In the genomic region with DNA sequence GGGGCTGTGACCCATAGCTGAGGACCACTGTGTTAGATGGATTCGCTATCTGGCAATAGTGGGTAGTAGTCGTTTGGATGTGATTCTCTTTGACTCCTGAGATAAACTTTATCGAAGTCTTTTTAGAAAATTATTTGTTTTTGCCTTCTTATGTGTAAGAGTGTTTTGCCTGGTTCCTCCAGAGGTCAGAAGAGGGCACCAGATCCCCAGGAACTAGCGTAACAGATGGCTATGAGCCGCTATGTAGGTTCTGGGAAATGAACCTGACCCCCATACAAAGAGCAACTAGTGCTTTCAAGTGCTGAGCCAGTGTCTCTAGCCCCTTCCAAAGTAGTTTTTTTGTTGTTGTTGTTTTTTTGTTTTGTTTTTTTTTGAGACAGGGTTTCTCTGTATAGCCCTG, we compare ENCODE assay signal across 13 mouse cellular contexts. TPM values are rescaled to one million over a fixed set of nuclear protein-coding genes. Genes with fewer than 3 reads are reported as not detected.
DNase-seq lines count a peak whose midpoint lies in the region; ATAC-seq lines count a peak whose summit lies in the region.
"Had no signal": no experiment of that assay in that cellular context is flagged by ENCODE, and none has a peak within 500 bp of the region (broad histone marks: within the 10 kb centered on the region; RNA-seq: fewer than 3 reads in every experiment).

No protein-coding gene starts in this region.

- peak; percentile 60 for ATAC-seq in CD4-positive, CD25-positive, alpha-beta regulatory T cell, adult 4 months
- peak; percentile 59 for ATAC-seq in common myeloid progenitor, adult 5-6 weeks (replicated peaks; ENCODE audit: low read depth, poor library complexity, severe bottlenecking)
- no peak for ATAC-seq in hindbrain, embryonic 16.5 days

- no peak overlapping the region for H3K4me2 ChIP-seq in hindbrain, embryonic 16.5 days (ENCODE audit: low read length)
- H3K4me2 ChIP-seq: heart, embryonic 15.5 days had no signal

- peak; percentile 5 to 24 for DNase-seq in kidney, adult 8-10 months
- no peak for DNase-seq in kidney, postnatal 14 days
- peak; percentile 33 for DNase-seq in 3T3-L1 (ENCODE audit: low read depth, low spot score)
- DNase-seq in testis, postnatal 14 days (ENCODE audit: low spot score): no peak
- no peak for DNase-seq in heart, postnatal 10 days
- DNase-seq: cerebellum, adult 11 months; lung, adult 18-20 months; right cerebral cortex, postnatal 25 days had no signal

- H3K9ac ChIP-seq in hindbrain, embryonic 16.5 days (ENCODE audit: low read depth, low read length): no peak overlapping the region
- H3K9ac ChIP-seq: heart, embryonic 15.5 days had no signal

- H3K27me3 ChIP-seq in hindbrain, embryonic 16.5 days (replicated peaks; ENCODE audit: control insufficient read depth, insufficient read depth, low read length): no peaks in the 10 kb centered on the region
- H3K27me3 ChIP-seq: heart, embryonic 15.5 days had no signal

- no peaks in the 10 kb centered on the region for H3K4me1 ChIP-seq in hindbrain, embryonic 16.5 days (ENCODE audit: control insufficient read depth, insufficient read depth, low read depth, low read length)

- 58% methylated on average over 5 of the region's 5 CpGs for WGBS in hindbrain, embryonic 16.5 days

- H3K9me3 ChIP-seq in hindbrain, embryonic 16.5 days (ENCODE audit: control insufficient read depth, low read length): no peaks in the 10 kb centered on the region
- H3K9me3 ChIP-seq: heart, embryonic 15.5 days had no signal

- no peak overlapping the region for H3K4me3 ChIP-seq in hindbrain, embryonic 16.5 days (ENCODE audit: low read length)
- H3K4me3 ChIP-seq: erythroblast, embryonic 14.5 days; heart, embryonic 15.5 days had no signal

- H3K27ac ChIP-seq in hindbrain, embryonic 16.5 days (ENCODE audit: low read depth, low read length): no peak overlapping the region
- H3K27ac ChIP-seq: heart, embryonic 15.5 days had no signal

- intact Hi-C loops in heart, postnatal 10 days (cut with DNase I): no loop called here

- H3K36me3 ChIP-seq in hindbrain, embryonic 16.5 days (ENCODE audit: control insufficient read depth, insufficient read depth, low read length): no peaks in the 10 kb centered on the region
- H3K36me3 ChIP-seq: heart, embryonic 15.5 days had no signal

RNA-seq across cellular contexts. Expression of a gene that starts 58.1 kb away (rescaled TPM):
- 100 to 1,000 TPM; 188 to 255 TPM for polyA plus RNA-seq in CD4-positive, CD25-positive, alpha-beta regulatory T cell, adult 4 months (2017; shearing (Covaris generic))
- total RNA-seq in common myeloid progenitor, adult 5-6 weeks (2017): 2,714 and 3,049 TPM in 2 replicates
- polyA plus RNA-seq in hindbrain, embryonic 16.5 days (2015; fragmentation: Nextera tagmentation; extraction: Ambion mirVana): 277 and 281 TPM in 2 replicates
- total RNA-seq in heart, postnatal 10 days (2021): 100 to 1,000 TPM; 247 to 271 TPM

Comparison
In these comparisons a context has a peak if more than half of its experiments do, and no peak if none do; other contexts are left out.
1. DNase-seq: peak in kidney, adult 8-10 months (2 of 2) and 3T3-L1 (single experiment); none in kidney, postnatal 14 days (single experiment), testis, postnatal 14 days (single experiment) and heart, postnatal 10 days (0 of 2).